29 mouse cellular contexts compared by ENCODE assay signal in the genomic region with DNA sequence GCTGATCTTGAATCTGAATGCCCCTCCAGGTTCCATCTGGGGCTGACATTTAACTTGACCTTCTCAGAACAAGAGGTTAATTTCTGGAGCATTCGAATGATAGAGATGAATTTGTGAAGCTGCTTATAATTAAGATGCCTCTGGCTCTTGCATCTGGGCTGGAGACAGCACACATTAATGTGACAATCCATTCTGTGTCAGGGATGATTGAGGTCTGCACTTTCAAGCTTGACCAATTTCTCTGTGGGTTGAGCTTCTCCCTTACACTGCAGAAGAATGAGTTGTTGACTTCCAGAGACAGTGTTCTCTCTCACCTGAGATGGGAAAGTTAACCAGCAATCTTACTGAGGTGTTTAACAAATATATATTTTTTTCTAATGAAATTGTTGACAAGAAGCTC.
A peak's percentile ranks its signal among the peaks of the same experiment; 100 is the strongest.
DNase-seq lines count a peak whose midpoint lies in the region; ATAC-seq lines count a peak whose summit lies in the region.
"Had no signal": no experiment of that assay in that cellular context is flagged by ENCODE, and none has a peak within 500 bp of the region (broad histone marks: within the 10 kb centered on the region; RNA-seq: fewer than 3 reads in every experiment).

No protein-coding gene starts in this region.

- H3K4me3 ChIP-seq in hindbrain, embryonic 11.5 days (ENCODE audit: low read depth, low read length), result no peak overlapping the region
- no peak overlapping the region for H3K4me3 ChIP-seq in hindbrain, embryonic 10.5 days
- no peak overlapping the region for H3K4me3 ChIP-seq in neural tube, embryonic 11.5 days (ENCODE audit: low read depth, low read length)
- no peak overlapping the region for H3K4me3 ChIP-seq in neural tube, embryonic 15.5 days (replicated peaks)
- H3K4me3 ChIP-seq: embryonic facial prominence, embryonic 13.5 days; embryonic facial prominence, embryonic 15.5 days; erythroblast, embryonic 14.5 days; forebrain, embryonic 10.5 days; forebrain, embryonic 12.5 days had no signal

- ATAC-seq in hindbrain, embryonic 11.5 days (ENCODE audit: low FRiP score), result peak; percentile 63; the same call in 1 of the 2 replicates
- peak; percentile 74; the same call in 1 of the 2 replicates for ATAC-seq in neural tube, embryonic 11.5 days (ENCODE audit: insufficient read depth, low FRiP score, low TSS enrichment)
- ATAC-seq in neural tube, embryonic 15.5 days (ENCODE audit: low FRiP score), result no peak
- ATAC-seq: activated CD4-positive, CD25-positive, alpha-beta regulatory T cell, adult 4 months; CD4-positive, CD25-positive, alpha-beta regulatory T cell, adult 4 months; forebrain, embryonic 14.5 days; Patski had no signal

- 49% methylated on average over 1 of the region's 1 CpGs for WGBS in hindbrain, embryonic 11.5 days
- WGBS in hindbrain, embryonic 10.5 days, result 60% methylated on average over 1 of the region's 1 CpGs
- 50% methylated on average over 1 of the region's 1 CpGs for WGBS in neural tube, embryonic 11.5 days
- 35% methylated on average over 1 of the region's 1 CpGs for WGBS in neural tube, embryonic 15.5 days

- intact Hi-C loops in left cerebral cortex, postnatal 14 days (cut with DNase I), result no loop called here

- no peak for DNase-seq in hindbrain, embryonic 11.5 days (ENCODE audit: low spot score)
- DNase-seq in hindbrain, embryonic 10.5 days (ENCODE audit: low spot score), result no peak
- DNase-seq in neural tube, embryonic 11.5 days (ENCODE audit: low spot score), result peak; percentile 9
- DNase-seq in retina, postnatal 1 day, result peak; percentile 10
- DNase-seq in retina, embryonic 14.5 days (ENCODE audit: low spot score), result no peak
- no peak for DNase-seq in left cerebral cortex, postnatal 14 days (ENCODE audit: low spot score in 2 of 2)
- DNase-seq: adrenal gland, adult 8-10 months; adrenal gland, postnatal 14 days; adrenal gland, postnatal 36 days; B cell, adult 2 months; cerebellum, adult 11 months; cerebellum, adult 18-20 months; cerebellum, adult 8-10 months; cerebellum, adult 9-11 months; cerebellum, postnatal 14 days; cerebellum, postnatal 36 days; embryo, embryonic 11 days had no signal

- H3K27ac ChIP-seq in hindbrain, embryonic 11.5 days (ENCODE audit: low read depth, low read length), result no peak overlapping the region
- H3K27ac ChIP-seq in hindbrain, embryonic 10.5 days, result no peak overlapping the region
- no peak overlapping the region for H3K27ac ChIP-seq in neural tube, embryonic 11.5 days (ENCODE audit: low read depth, low read length)
- no peak overlapping the region for H3K27ac ChIP-seq in neural tube, embryonic 15.5 days (replicated peaks)
- H3K27ac ChIP-seq: embryonic facial prominence, embryonic 13.5 days; embryonic facial prominence, embryonic 15.5 days; forebrain, embryonic 10.5 days; forebrain, embryonic 12.5 days had no signal

- no peak overlapping the region for H3K4me2 ChIP-seq in hindbrain, embryonic 11.5 days (replicated peaks; ENCODE audit: low read depth, low read length)
- no peak overlapping the region for H3K4me2 ChIP-seq in neural tube, embryonic 11.5 days (ENCODE audit: low read depth)
- H3K4me2 ChIP-seq in neural tube, embryonic 15.5 days, result no peak overlapping the region
- H3K4me2 ChIP-seq: embryonic facial prominence, embryonic 13.5 days; embryonic facial prominence, embryonic 15.5 days; forebrain, embryonic 12.5 days had no signal

- no peaks in the 10 kb centered on the region for H3K4me1 ChIP-seq in hindbrain, embryonic 11.5 days (replicated peaks; ENCODE audit: control insufficient read depth, insufficient read depth, low read length)
- no peaks in the 10 kb centered on the region for H3K4me1 ChIP-seq in hindbrain, embryonic 10.5 days (replicated peaks)
- no peaks in the 10 kb centered on the region for H3K4me1 ChIP-seq in neural tube, embryonic 11.5 days (ENCODE audit: control insufficient read depth, insufficient read depth, low read length)
- no peaks in the 10 kb centered on the region for H3K4me1 ChIP-seq in neural tube, embryonic 15.5 days
- H3K4me1 ChIP-seq: embryonic facial prominence, embryonic 13.5 days; embryonic facial prominence, embryonic 15.5 days; forebrain, embryonic 10.5 days; forebrain, embryonic 12.5 days had no signal

- no peak overlapping the region for H3K9ac ChIP-seq in hindbrain, embryonic 11.5 days (ENCODE audit: low read depth, low read length)
- no peak overlapping the region for H3K9ac ChIP-seq in neural tube, embryonic 11.5 days (ENCODE audit: low read length)
- H3K9ac ChIP-seq in neural tube, embryonic 15.5 days (replicated peaks), result no peak overlapping the region
- H3K9ac ChIP-seq: embryonic facial prominence, embryonic 13.5 days; embryonic facial prominence, embryonic 15.5 days; forebrain, embryonic 12.5 days had no signal

- H3K36me3 ChIP-seq in hindbrain, embryonic 11.5 days (ENCODE audit: control insufficient read depth, insufficient read depth, low read length), result no peaks in the 10 kb centered on the region
- no peaks in the 10 kb centered on the region for H3K36me3 ChIP-seq in hindbrain, embryonic 10.5 days
- H3K36me3 ChIP-seq in neural tube, embryonic 11.5 days (ENCODE audit: control insufficient read depth, insufficient read depth, low read length), result no peaks in the 10 kb centered on the region
- no peaks in the 10 kb centered on the region for H3K36me3 ChIP-seq in neural tube, embryonic 15.5 days
- H3K36me3 ChIP-seq: embryonic facial prominence, embryonic 13.5 days; embryonic facial prominence, embryonic 15.5 days; forebrain, embryonic 10.5 days; forebrain, embryonic 12.5 days; G1E had no signal

- H3K9me3 ChIP-seq in hindbrain, embryonic 11.5 days (ENCODE audit: control insufficient read depth, low read length), result no peaks in the 10 kb centered on the region
- H3K9me3 ChIP-seq in hindbrain, embryonic 10.5 days, result no peaks in the 10 kb centered on the region
- no peaks in the 10 kb centered on the region for H3K9me3 ChIP-seq in neural tube, embryonic 11.5 days (ENCODE audit: control insufficient read depth, low read length)
- no peaks in the 10 kb centered on the region for H3K9me3 ChIP-seq in neural tube, embryonic 15.5 days (replicated peaks)
- H3K9me3 ChIP-seq: embryonic facial prominence, embryonic 13.5 days; embryonic facial prominence, embryonic 15.5 days; forebrain, embryonic 10.5 days; forebrain, embryonic 12.5 days had no signal

- no peaks in the 10 kb centered on the region for H3K27me3 ChIP-seq in hindbrain, embryonic 11.5 days (ENCODE audit: control insufficient read depth, insufficient read depth, low read length)
- no peaks in the 10 kb centered on the region for H3K27me3 ChIP-seq in hindbrain, embryonic 10.5 days (ENCODE audit: insufficient read depth, poor library complexity, severe bottlenecking)
- H3K27me3 ChIP-seq in neural tube, embryonic 11.5 days (ENCODE audit: control insufficient read depth, insufficient read depth, low read length), result no peaks in the 10 kb centered on the region
- no peaks in the 10 kb centered on the region for H3K27me3 ChIP-seq in neural tube, embryonic 15.5 days (replicated peaks)
- H3K27me3 ChIP-seq: CH12.LX; embryonic facial prominence, embryonic 13.5 days; embryonic facial prominence, embryonic 15.5 days; forebrain, embryonic 12.5 days; Patski had no signal

Comparison
In these comparisons a context has a peak if more than half of its experiments do, and no peak if none do; other contexts are left out.
1. DNase-seq: peak in neural tube, embryonic 11.5 days (single experiment) and retina, postnatal 1 day (single experiment); none in hindbrain, embryonic 11.5 days (single experiment), hindbrain, embryonic 10.5 days (single experiment), retina, embryonic 14.5 days (single experiment) and left cerebral cortex, postnatal 14 days (0 of 2).